In the genomic region with DNA sequence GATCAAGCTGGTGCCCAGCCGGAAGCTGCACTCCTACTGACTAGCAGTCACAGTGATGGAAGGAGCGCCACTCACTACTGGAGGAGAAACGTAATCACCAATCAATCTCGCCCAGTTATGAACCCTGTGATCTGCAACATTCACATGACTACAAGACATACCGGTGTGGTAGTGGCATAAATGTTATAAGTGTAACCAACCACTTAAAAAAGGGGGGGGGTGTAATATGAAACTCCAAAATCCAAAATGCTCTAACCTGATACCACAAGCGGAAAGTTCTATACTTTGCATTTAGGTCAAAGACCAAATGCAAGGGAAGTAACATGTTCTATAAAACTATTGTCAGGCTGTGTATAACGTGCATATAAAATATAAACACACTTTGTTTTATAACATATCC, we compare ENCODE assay signal across 25 mouse cellular contexts.
"Had no signal": no experiment of that assay in that cellular context is flagged by ENCODE, and none has a peak within 500 bp of the region (broad histone marks: within the 10 kb centered on the region; RNA-seq: fewer than 3 reads in every experiment).

No protein-coding gene starts in this region.

- H3K36me3 ChIP-seq: heart, embryonic 10.5 days; heart, embryonic 12.5 days; hindbrain, embryonic 10.5 days; hindbrain, embryonic 12.5 days; intestine, embryonic 15.5 days; limb, embryonic 10.5 days; limb, embryonic 12.5 days had no signal

- DNase-seq: gastrocnemius, adult 2 months; gastrocnemius, postnatal 10 days; gastrocnemius, postnatal 25 days; heart, adult 18-20 months; heart, postnatal 10 days; heart, postnatal 4 days; kidney, adult 18-20 months; kidney, adult 8-10 months; kidney, postnatal 10 days; kidney, postnatal 4 days; liver had no signal

- H3K4me1 ChIP-seq: heart, embryonic 10.5 days; heart, embryonic 12.5 days; hindbrain, embryonic 12.5 days; intestine, embryonic 15.5 days; limb, embryonic 10.5 days; limb, embryonic 12.5 days had no signal

- H3K4me2 ChIP-seq: heart, embryonic 12.5 days; hindbrain, embryonic 12.5 days; hindbrain, embryonic 14.5 days; intestine, embryonic 15.5 days; limb, embryonic 12.5 days; liver, embryonic 11.5 days had no signal

- H3K9me3 ChIP-seq: heart, embryonic 10.5 days; hindbrain, embryonic 12.5 days; intestine, embryonic 15.5 days; limb, embryonic 10.5 days had no signal

- H3K9ac ChIP-seq: heart, embryonic 12.5 days; hindbrain, embryonic 12.5 days; hindbrain, embryonic 14.5 days; intestine, embryonic 15.5 days; limb, embryonic 12.5 days had no signal

- H3K27me3 ChIP-seq: heart, embryonic 12.5 days; hindbrain, embryonic 12.5 days; intestine, embryonic 15.5 days; limb, embryonic 12.5 days had no signal

- H3K4me3 ChIP-seq: gastrocnemius, adult 2 months; heart, embryonic 10.5 days; heart, embryonic 12.5 days; hindbrain, embryonic 10.5 days; hindbrain, embryonic 12.5 days; intestine, embryonic 15.5 days; layer of hippocampus, adult 2 months; left cerebral cortex, adult 2 months; limb, embryonic 10.5 days; limb, embryonic 12.5 days had no signal

- H3K27ac ChIP-seq: gastrocnemius, adult 2 months; heart, embryonic 10.5 days; hindbrain, embryonic 12.5 days; hindbrain, embryonic 14.5 days; intestine, embryonic 15.5 days; layer of hippocampus, adult 2 months; left cerebral cortex, adult 2 months; limb, embryonic 10.5 days; limb, embryonic 12.5 days had no signal

- ATAC-seq: hindbrain, embryonic 16.5 days; inflammation-experienced regulatory T-cells, adult 6 months; intestine, embryonic 15.5 days; intestine, postnatal 0 days had no signal
